Mouse (Mus musculus) forebrain, embryonic 11.5 days (tissue): Measurements from ENCODE around the gene Ripk3. TPM values are rescaled to one million over a fixed set of nuclear protein-coding genes. Genes with fewer than 3 reads are reported as not detected.

Experiments
- ATAC-seq: fragments of 200-750 bp; cut with Nextera tagmentation; replicated peaks from 2 replicates; pipeline ENCODE4 v1.8.0; 2017; ENCODE audit warnings: moderate TSS enrichment; ENCODE audit not compliant: low FRiP score
- DNase-seq: peaks from one replicate; pipeline ENCODE4 v3.0.0-alpha.2; 2017; ENCODE audit warnings: low spot score
- H3K27ac ChIP-seq: fragments of 300-500 bp; sonication (generic); 2 replicates; pipeline ENCODE4 v1.5.1; 2014; ENCODE audit warnings: low read depth, low read length
- H3K27me3 ChIP-seq: fragments of 300-500 bp; sonication (generic); 2 replicates; pipeline ENCODE4 v1.6.1; 2014; ENCODE audit warnings: mild to moderate bottlenecking, low read length, mixed read lengths; ENCODE audit not compliant: control insufficient read depth, insufficient read depth
- H3K36me3 ChIP-seq: fragments of 300-500 bp; sonication (generic); 2 replicates; pipeline ENCODE4 v1.6.1; 2014; ENCODE audit warnings: mild to moderate bottlenecking, low read length, moderate library complexity, mixed read lengths; ENCODE audit not compliant: control insufficient read depth, insufficient read depth
- H3K4me1 ChIP-seq: fragments of 300-500 bp; sonication (generic); replicated peaks from 2 replicates; pipeline ENCODE4 v1.6.1; 2014; ENCODE audit warnings: low read length, mixed read lengths; ENCODE audit not compliant: control insufficient read depth, insufficient read depth
- H3K4me2 ChIP-seq: fragments of 300-500 bp; sonication (generic); 2 replicates; pipeline ENCODE4 v1.6.1; 2014; ENCODE audit warnings: low read depth, mild to moderate bottlenecking, low read length, moderate library complexity, mixed read lengths; ENCODE audit not compliant: severe bottlenecking
- H3K4me3 ChIP-seq: fragments of 300-500 bp; sonication (generic); 2 replicates; pipeline ENCODE4 v1.5.1; 2014; ENCODE audit warnings: low read depth, low read length
- H3K9ac ChIP-seq: fragments of 300-500 bp; sonication (generic); 2 replicates; pipeline ENCODE4 v1.6.1; 2014; ENCODE audit warnings: low read length
- H3K9me3 ChIP-seq: fragments of 300-500 bp; sonication (generic); 2 replicates; pipeline ENCODE4 v1.6.1; 2016; ENCODE audit warnings: low read length, mixed read lengths; ENCODE audit not compliant: control insufficient read depth
- WGBS: fragments of 180-500 bp; shearing (Covaris S2); extraction: QIAGEN DNeasy Blood & Tissue Kit; methylation state at CpG from one replicate; pipeline ENCODE4 v1.1.7; 2014; 5-methylcytosine and 5-hydroxymethylcytosine counted together
- polyA plus RNA-seq: library from polyadenylated mRNA; unstranded; fragments of >200 nt; fragmentation: Nextera tagmentation; extraction: Ambion mirVana; gene quantifications from 2 replicates; pipeline ENCODE4 v1.2.1, GENCODE M21; 2014

The Ripk3 gene
- polyA plus RNA-seq, 1 experiment from 2014 or later = 6.6 TPM

DNA sequence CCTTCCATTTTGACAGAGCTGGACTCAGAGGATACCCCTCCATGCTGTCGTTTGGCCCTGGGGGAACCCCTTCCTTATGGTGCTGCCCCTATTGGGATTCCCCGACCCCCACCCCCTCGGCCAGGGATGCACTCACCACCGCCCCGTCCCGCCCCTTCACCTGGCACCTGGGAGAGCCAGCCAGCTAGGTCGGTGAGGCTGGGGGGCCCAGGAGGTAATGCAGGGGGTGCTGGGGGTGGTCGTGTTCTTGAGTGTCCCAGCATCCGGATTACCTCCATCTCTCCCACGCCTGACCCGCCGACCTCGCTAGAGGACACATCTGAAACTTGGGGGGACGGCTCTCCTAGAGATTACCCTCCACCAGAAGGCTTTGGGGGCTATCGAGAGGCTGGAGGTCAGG lies 37.5 kb upstream of the Ripk3 start:
- H3K4me2 ChIP-seq = peak overlapping the region; percentile 61
- no peaks in the 10 kb centered on the region for H3K36me3 ChIP-seq
- no peak overlapping the region for H3K27ac ChIP-seq
- peak overlapping the region; percentile 78 for H3K9ac ChIP-seq
- H3K4me1 ChIP-seq = peaks cover 15% of the 10 kb centered on the region; the same call in 1 of the 2 replicates
- WGBS = 2% methylated on average over 15 of the region's 15 CpGs
- DNase-seq = peak; percentile 66
- H3K27me3 ChIP-seq = 0 out of 2 replicates have a peak, but pooled peaks cover 6% of the 10 kb centered on the region
- H3K4me3 ChIP-seq = peak overlapping the region; percentile 42
- no peaks in the 10 kb centered on the region for H3K9me3 ChIP-seq
- no peak for ATAC-seq

DNA sequence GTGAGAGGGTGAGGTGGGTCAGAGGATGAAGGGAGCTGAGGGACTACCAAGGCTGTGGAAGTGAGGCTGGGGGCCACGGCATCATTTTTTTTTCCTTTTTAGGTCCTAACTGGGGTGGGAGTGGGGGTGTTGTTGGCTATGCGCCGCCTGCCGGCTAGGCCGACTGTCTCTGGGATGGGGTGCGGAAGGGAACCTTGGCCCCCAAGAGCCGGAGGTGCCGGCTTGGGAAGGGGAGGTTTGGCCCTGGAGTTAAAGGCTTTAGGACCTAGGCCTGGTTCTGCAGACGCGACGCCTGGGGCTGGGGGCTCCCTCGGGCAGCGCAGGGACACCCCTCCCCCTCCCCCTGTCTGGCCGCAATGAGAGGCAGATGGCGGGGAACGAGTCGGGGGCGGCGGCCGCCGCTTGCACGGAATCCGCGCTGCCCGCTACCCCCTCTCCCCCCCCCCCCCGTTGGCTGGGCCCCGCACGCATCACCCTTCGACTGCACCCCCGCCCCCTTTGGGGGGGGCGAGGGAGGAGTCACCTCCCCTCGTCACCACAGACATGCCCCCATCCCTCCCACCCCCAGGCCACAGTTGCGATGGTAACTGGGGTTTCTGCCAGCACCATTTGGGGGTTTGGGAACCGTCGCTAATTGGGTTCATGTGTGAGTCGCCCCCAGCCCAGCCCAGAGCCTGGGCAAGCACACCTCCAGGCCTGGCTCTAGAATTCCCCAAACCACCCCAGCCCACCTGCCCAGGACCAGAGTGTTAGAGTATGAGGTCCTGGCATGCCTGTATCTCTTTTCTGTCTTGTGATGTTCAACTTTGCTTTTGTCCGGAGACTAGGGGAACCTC lies 36.8 kb upstream of the Ripk3 start:
- no peaks in the 10 kb centered on the region for H3K36me3 ChIP-seq
- H3K9me3 ChIP-seq = no peaks in the 10 kb centered on the region
- H3K27ac ChIP-seq = peak overlapping the region; percentile 84
- H3K4me1 ChIP-seq = peaks cover 15% of the 10 kb centered on the region; the same call in 1 of the 2 replicates
- ATAC-seq (0 out of 2 replicates have a peak, but pooled peaks have one; percentile 1), DNase-seq (peak; percentile 84)
- peak overlapping the region; percentile 78 for H3K9ac ChIP-seq
- H3K4me2 ChIP-seq = peak overlapping the region; percentile 61
- 0 out of 2 replicates have a peak, but pooled peaks cover 6% of the 10 kb centered on the region for H3K27me3 ChIP-seq
- H3K4me3 ChIP-seq = peak overlapping the region; percentile 42
- WGBS = 0% methylated on average over 17 of the region's 37 CpGs

DNA sequence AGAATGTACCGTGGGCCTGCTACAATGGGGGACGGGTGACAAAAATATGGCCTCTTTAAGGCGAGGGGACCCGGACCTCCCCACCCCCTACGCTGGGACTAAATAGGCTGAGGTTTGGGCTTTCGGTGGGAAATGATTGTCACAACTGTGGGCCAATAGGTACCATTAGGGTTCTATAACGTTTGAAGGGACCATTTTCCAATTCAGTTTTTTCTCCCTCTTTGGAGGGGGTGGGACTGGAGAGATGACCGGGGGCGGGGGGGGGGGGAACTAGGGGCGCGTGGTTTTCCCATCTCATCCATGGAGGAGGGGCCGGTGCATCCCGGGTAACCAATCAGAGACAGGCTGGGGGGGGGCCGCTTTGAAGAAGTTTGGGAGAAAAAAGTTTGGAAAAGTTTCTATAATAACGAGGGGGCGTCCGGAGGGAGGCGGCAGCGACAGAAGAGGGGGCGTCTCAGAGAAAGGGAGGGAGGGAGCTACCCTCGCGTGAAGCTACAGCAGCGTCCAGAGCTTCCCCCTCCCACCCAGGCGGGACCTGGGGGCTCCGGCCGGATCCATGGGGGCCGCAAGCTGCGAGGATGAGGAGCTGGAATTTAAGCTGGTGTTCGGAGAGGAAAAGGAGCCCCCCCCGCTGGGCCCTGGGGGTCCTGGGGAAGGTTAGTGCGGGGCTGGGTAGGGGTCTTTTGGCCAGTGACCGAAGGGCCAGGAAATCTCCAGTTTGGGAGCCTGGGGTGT lies 36.0 kb upstream of the Ripk3 start:
- Histone ChIP-seq H3K9me3 (no peaks in the 10 kb centered on the region), H3K4me2 (peak overlapping the region; percentile 61), H3K9ac (peak overlapping the region; percentile 78), H3K27ac (peak overlapping the region; percentile 84), H3K36me3 (no peaks in the 10 kb centered on the region), H3K4me3 (peak overlapping the region; percentile 42), H3K4me1 (peaks cover 15% of the 10 kb centered on the region; the same call in 1 of the 2 replicates), H3K27me3 (0 out of 2 replicates have a peak, but pooled peaks cover 6% of the 10 kb centered on the region)
- under 1% methylated on average over 31 of the region's 32 CpGs for WGBS
- peak; percentile 5; the same call in 1 of the 2 replicates for ATAC-seq
- DNase-seq = peak; percentile 83

DNA sequence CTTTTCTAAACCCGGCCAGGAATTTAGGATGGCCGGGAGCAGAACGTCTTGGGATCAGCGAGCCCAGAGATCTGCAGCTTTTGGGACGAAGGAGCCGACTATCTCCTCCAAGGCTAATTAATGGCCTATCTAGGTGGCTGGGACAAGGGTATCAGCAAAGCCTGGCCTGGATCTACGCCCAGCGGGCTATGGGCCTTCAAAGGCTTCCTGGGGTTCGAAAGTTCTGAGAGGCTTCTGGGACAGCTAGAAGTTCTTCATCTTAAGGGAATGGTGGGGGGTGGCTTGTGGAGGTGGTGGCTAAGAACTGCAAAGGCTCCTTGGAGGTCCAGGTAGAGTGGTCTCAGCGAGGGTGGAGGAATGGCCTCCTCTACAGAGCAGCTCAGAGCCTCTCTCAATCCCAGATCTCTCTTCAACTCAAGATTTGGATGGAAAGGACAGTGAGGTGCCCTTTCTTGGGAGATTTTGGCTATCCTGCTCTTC lies 35.4 kb upstream of the Ripk3 start:
- Histone ChIP-seq H3K9ac (peak overlapping the region; percentile 62), H3K4me2 (peak overlapping the region; percentile 61), H3K36me3 (no peaks in the 10 kb centered on the region), H3K4me3 (peak overlapping the region; percentile 42), H3K27ac (peak overlapping the region; percentile 84), H3K4me1 (peaks cover 15% of the 10 kb centered on the region; the same call in 1 of the 2 replicates), H3K9me3 (no peaks in the 10 kb centered on the region), H3K27me3 (0 out of 2 replicates have a peak, but pooled peaks cover 6% of the 10 kb centered on the region)
- WGBS = 0% methylated on average over 10 of the region's 10 CpGs
- ATAC-seq (peak; percentile 10; the same call in 1 of the 2 replicates), DNase-seq (peak; percentile 75)

DNA sequence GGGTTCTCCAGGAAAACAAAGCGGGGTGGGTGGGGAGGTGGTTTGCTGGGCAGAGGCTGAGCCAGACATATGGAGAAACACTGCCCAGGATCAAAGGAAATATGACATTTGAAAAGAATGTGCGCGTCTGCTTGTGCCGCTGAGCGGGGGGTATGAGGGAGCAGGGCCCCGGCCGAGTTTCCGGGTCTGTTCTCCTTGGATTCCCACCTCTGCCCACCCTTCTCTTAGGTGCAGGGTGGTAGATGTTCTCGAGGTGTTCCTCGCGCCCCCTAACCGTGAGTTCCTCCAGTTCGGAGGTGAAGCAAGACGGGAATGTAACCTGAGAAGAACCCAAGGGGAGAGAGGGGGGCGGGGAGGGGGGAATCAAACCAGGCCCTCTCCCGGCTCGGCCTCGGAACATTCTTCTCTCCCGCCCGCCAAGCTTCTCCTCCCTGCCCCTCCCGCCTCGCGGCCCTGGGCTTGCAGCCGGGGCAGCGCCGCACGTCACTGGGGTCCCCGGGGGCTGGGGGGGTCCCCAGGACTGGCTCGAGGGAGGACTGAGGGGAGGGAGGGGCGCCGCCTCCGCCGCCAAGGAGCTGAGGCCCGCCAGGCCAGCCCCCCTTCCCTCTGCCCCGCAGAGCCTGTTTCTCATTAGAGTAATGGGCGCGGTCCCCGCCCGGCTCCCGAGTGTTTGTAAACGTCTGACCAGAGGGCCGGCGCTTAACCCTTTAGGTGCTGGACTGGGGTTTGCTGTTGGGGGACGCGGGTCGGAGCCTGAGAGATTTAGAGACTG lies 34.5 kb upstream of the Ripk3 start, which contains the start of gene Nfatc4:
TSS of gene Nfatc4 (plus strand) at position 154 of the 772 bp plus-strand sequence.
- H3K4me1 ChIP-seq = peaks cover 15% of the 10 kb centered on the region; the same call in 1 of the 2 replicates
- WGBS = under 1% methylated on average over 44 of the region's 46 CpGs

DNA sequence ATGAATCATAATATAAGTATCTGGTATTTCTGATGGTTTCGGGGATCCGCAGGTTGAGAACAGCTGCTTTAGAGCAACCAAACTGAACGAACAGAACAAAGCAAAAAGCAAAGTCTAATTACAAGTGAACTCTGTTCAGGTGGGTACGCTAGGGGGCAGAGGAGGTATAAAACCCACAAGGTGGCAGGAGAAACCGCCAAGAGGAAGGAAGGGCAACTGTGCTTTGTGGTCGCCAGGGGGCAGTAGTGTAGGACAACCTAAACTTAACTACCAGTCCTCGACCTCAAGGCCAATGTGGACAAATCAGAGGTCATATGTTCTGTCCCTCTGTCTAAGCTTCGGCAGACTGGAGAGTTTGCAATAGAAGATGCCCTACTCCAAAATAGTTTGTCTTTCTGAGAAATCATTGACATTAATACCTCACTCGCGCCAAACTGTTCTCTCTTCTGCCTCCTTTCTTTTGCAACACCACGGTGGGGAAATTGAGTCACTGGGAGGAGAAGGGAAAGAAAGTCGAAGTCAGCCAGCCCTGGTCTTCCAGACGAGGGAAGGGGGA lies 33.8 kb upstream of the Ripk3 start:
- ATAC-seq (peak; percentile 19; the same call in 1 of the 2 replicates), DNase-seq (peak; percentile 89)
- no peaks in the 10 kb centered on the region for H3K9me3 ChIP-seq
- peaks cover 15% of the 10 kb centered on the region; the same call in 1 of the 2 replicates for H3K4me1 ChIP-seq
- no peaks in the 10 kb centered on the region for H3K36me3 ChIP-seq
- peak overlapping the region; percentile 84 for H3K27ac ChIP-seq
- 0 out of 2 replicates have a peak, but pooled peaks cover 6% of the 10 kb centered on the region for H3K27me3 ChIP-seq
- H3K4me2 ChIP-seq = peak overlapping the region; percentile 61
- 4% methylated on average over 13 of the region's 13 CpGs for WGBS
- H3K4me3 ChIP-seq = peak overlapping the region; percentile 42
- H3K9ac ChIP-seq = peak overlapping the region; percentile 62

More for the DNA sequence above, 34.5 kb upstream of the Ripk3 start, which contains the start of gene Nfatc4:
- no peaks in the 10 kb centered on the region for H3K36me3 ChIP-seq
- H3K9ac ChIP-seq = peak within 1 kb of the TSS; percentile 62
- 0 out of 2 replicates have a peak, but pooled peaks cover 6% of the 10 kb centered on the region for H3K27me3 ChIP-seq
- no peaks in the 10 kb centered on the region for H3K9me3 ChIP-seq
- H3K4me2 ChIP-seq = peak within 1 kb of the TSS; percentile 61
- DNase-seq = peak; percentile 97
- peak within 1 kb of the TSS; percentile 84 for H3K27ac ChIP-seq
- H3K4me3 ChIP-seq = peak within 1 kb of the TSS; percentile 42
- ATAC-seq = peak; percentile 89

DNA sequence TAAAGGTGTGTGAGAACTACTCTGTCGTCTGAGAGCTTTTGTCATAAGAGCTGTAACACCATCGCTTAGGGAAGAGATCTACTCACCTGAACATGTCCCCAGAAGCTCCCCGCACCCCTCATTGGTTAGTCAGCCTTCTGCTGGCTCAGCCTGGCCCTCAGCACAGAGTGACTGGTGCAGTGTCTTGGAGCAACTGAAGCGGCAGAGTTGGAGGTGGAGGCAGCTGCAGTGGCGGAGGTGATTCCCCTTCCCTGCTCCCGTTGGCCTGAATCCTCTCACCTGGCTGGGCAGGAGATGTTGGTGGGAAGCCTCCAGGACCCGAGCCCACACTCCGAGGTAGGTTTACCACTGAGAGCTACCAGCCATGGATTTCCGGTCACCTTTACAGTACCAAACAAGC lies 31.9 kb upstream of the Ripk3 start:
- Histone ChIP-seq H3K4me2 (no peak overlapping the region), H3K36me3 (no peaks in the 10 kb centered on the region), H3K4me1 (peaks cover 7% of the 10 kb centered on the region; the same call in 1 of the 2 replicates), H3K9me3 (no peaks in the 10 kb centered on the region), H3K4me3 (no peak overlapping the region), H3K27ac (no peak overlapping the region), H3K9ac (no peak overlapping the region), H3K27me3 (0 out of 2 replicates have a peak, but pooled peaks cover under 1% of the 10 kb centered on the region)
- 86% methylated on average over 9 of the region's 9 CpGs for WGBS
- DNase-seq (no peak), ATAC-seq (no peak)
